Mouse (Mus musculus): ENCODE measurements around the gene Gadd45gip1. TPM values are rescaled to one million over a fixed set of nuclear protein-coding genes. Genes with fewer than 3 reads are reported as not detected.

The Gadd45gip1 gene
- 19.5 and 20.5 TPM in 2 replicates for polyA plus RNA-seq (2011; ENCODE audit: insufficient read depth, insufficient read length, low read depth, missing spikeins)

- no peak for TF ChIP-seq EP300 (IDR thresholded peaks at IDR 0.05; ENCODE audit: insufficient read depth, low read depth, low read length)
- TF ChIP-seq CTCF (IDR thresholded peaks at IDR 0.05; ENCODE audit: low read depth, low read length) = peak; percentile 8
- TF ChIP-seq POLR2A (IDR thresholded peaks at IDR 0.05; ENCODE audit: insufficient read depth, low read length) = no peak
- no peaks in the 10 kb centered on the region for H3K9me3 ChIP-seq (replicated peaks; ENCODE audit: control insufficient read depth, insufficient read depth, low read length, poor library complexity, severe bottlenecking)
- peak within 1 kb of the TSS; percentile 77 for H3K4me3 ChIP-seq (ENCODE audit: low read depth, low read length)
- H3K36me3 ChIP-seq (ENCODE audit: control insufficient read depth, insufficient read depth, low read length, poor library complexity, severe bottlenecking) = peaks cover 30% of the 10 kb centered on the region
- peak within 1 kb of the TSS; percentile 91 for H3K9ac ChIP-seq (ENCODE audit: low read depth, poor library complexity, severe bottlenecking)
- peaks cover 1% of the 10 kb centered on the region for H3K4me1 ChIP-seq (ENCODE audit: control insufficient read depth, insufficient read depth, low read length)
- peak within 1 kb of the TSS; percentile 92 for H3K27ac ChIP-seq (ENCODE audit: insufficient read depth, low read length)
- no peaks in the 10 kb centered on the region for H3K27me3 ChIP-seq (ENCODE audit: control insufficient read depth, insufficient read depth, low read length, poor library complexity, severe bottlenecking)
Measured at GRCm38 (mm10) chr8:84831490-84831889, at the start of gene Gadd45gip1. TSS of gene Gadd45gip1 (plus strand) at chr8:84831522.

GRCm38 (mm10) chr8:84781686-84782505, 49.4 kb upstream of the Gadd45gip1 start:
- TF ChIP-seq CTCF (IDR thresholded peaks at IDR 0.05; ENCODE audit: low read depth, low read length) (no peak), POLR2A (IDR thresholded peaks at IDR 0.05; ENCODE audit: insufficient read depth, low read length) (no peak), EP300 (IDR thresholded peaks at IDR 0.05; ENCODE audit: insufficient read depth, low read depth, low read length) (no peak)
- Histone ChIP-seq H3K9ac (ENCODE audit: low read depth, poor library complexity, severe bottlenecking) (no peak overlapping the region), H3K27ac (ENCODE audit: insufficient read depth, low read length) (no peak overlapping the region), H3K27me3 (ENCODE audit: control insufficient read depth, insufficient read depth, low read length, poor library complexity, severe bottlenecking) (peaks cover 53% of the 10 kb centered on the region), H3K4me3 (ENCODE audit: low read depth, low read length) (no peak overlapping the region), H3K4me1 (ENCODE audit: control insufficient read depth, insufficient read depth, low read length) (no peaks in the 10 kb centered on the region), H3K36me3 (ENCODE audit: control insufficient read depth, insufficient read depth, low read length, poor library complexity, severe bottlenecking) (no peaks in the 10 kb centered on the region), H3K9me3 (replicated peaks; ENCODE audit: control insufficient read depth, insufficient read depth, low read length, poor library complexity, severe bottlenecking) (no peaks in the 10 kb centered on the region)

- H3K4me1 ChIP-seq (ENCODE audit: control insufficient read depth, insufficient read depth, low read length) = no peaks in the 10 kb centered on the region
- no peak overlapping the region for H3K9ac ChIP-seq (ENCODE audit: low read depth, poor library complexity, severe bottlenecking)
Measured at GRCm38 (mm10) chr8:84782680-84783079, 48.6 kb upstream of the Gadd45gip1 start.

GRCm38 (mm10) chr8:84783198-84783918, 48.0 kb upstream of the Gadd45gip1 start:
- H3K9ac ChIP-seq (ENCODE audit: low read depth, poor library complexity, severe bottlenecking) = no peak overlapping the region
- H3K27ac ChIP-seq (ENCODE audit: insufficient read depth, low read length) = no peak overlapping the region
- no peaks in the 10 kb centered on the region for H3K9me3 ChIP-seq (replicated peaks; ENCODE audit: control insufficient read depth, insufficient read depth, low read length, poor library complexity, severe bottlenecking)
- H3K27me3 ChIP-seq (ENCODE audit: control insufficient read depth, insufficient read depth, low read length, poor library complexity, severe bottlenecking) = peaks cover 51% of the 10 kb centered on the region
- no peaks in the 10 kb centered on the region for H3K4me1 ChIP-seq (ENCODE audit: control insufficient read depth, insufficient read depth, low read length)
- no peak for TF ChIP-seq POLR2A (IDR thresholded peaks at IDR 0.05; ENCODE audit: insufficient read depth, low read length)
- TF ChIP-seq CTCF (IDR thresholded peaks at IDR 0.05; ENCODE audit: low read depth, low read length) = no peak
- TF ChIP-seq EP300 (IDR thresholded peaks at IDR 0.05; ENCODE audit: insufficient read depth, low read depth, low read length) = no peak
- no peaks in the 10 kb centered on the region for H3K36me3 ChIP-seq (ENCODE audit: control insufficient read depth, insufficient read depth, low read length, poor library complexity, severe bottlenecking)
- no peak overlapping the region for H3K4me3 ChIP-seq (ENCODE audit: low read depth, low read length)

More at GRCm38 (mm10) chr8:84782680-84783079, 48.6 kb upstream of the Gadd45gip1 start:
- no peaks in the 10 kb centered on the region for H3K9me3 ChIP-seq (replicated peaks; ENCODE audit: control insufficient read depth, insufficient read depth, low read length, poor library complexity, severe bottlenecking)
- no peaks in the 10 kb centered on the region for H3K36me3 ChIP-seq (ENCODE audit: control insufficient read depth, insufficient read depth, low read length, poor library complexity, severe bottlenecking)
- H3K27me3 ChIP-seq (ENCODE audit: control insufficient read depth, insufficient read depth, low read length, poor library complexity, severe bottlenecking) = peaks cover 52% of the 10 kb centered on the region
- no peak overlapping the region for H3K27ac ChIP-seq (ENCODE audit: insufficient read depth, low read length)
- H3K4me3 ChIP-seq (ENCODE audit: low read depth, low read length) = no peak overlapping the region
- TF ChIP-seq CTCF (IDR thresholded peaks at IDR 0.05; ENCODE audit: low read depth, low read length) (no peak), EP300 (IDR thresholded peaks at IDR 0.05; ENCODE audit: insufficient read depth, low read depth, low read length) (no peak)

- no peaks in the 10 kb centered on the region for H3K36me3 ChIP-seq (ENCODE audit: control insufficient read depth, insufficient read depth, low read length, poor library complexity, severe bottlenecking)
- TF ChIP-seq POLR2A (IDR thresholded peaks at IDR 0.05; ENCODE audit: insufficient read depth, low read length) (no peak), EP300 (IDR thresholded peaks at IDR 0.05; ENCODE audit: insufficient read depth, low read depth, low read length) (no peak), CTCF (IDR thresholded peaks at IDR 0.05; ENCODE audit: low read depth, low read length) (no peak)
- peaks cover 47% of the 10 kb centered on the region for H3K27me3 ChIP-seq (ENCODE audit: control insufficient read depth, insufficient read depth, low read length, poor library complexity, severe bottlenecking)
- H3K4me1 ChIP-seq (ENCODE audit: control insufficient read depth, insufficient read depth, low read length) = no peaks in the 10 kb centered on the region
- H3K9me3 ChIP-seq (replicated peaks; ENCODE audit: control insufficient read depth, insufficient read depth, low read length, poor library complexity, severe bottlenecking) = no peaks in the 10 kb centered on the region
- H3K27ac ChIP-seq (ENCODE audit: insufficient read depth, low read length) = no peak overlapping the region
- H3K9ac ChIP-seq (ENCODE audit: low read depth, poor library complexity, severe bottlenecking) = peak overlapping the region; percentile 10
- H3K4me3 ChIP-seq (ENCODE audit: low read depth, low read length) = peak overlapping the region; percentile 14
Measured at GRCm38 (mm10) chr8:84783919-84784581, 47.3 kb upstream of the Gadd45gip1 start.

All from ES-Bruce4 (cell line).